Mouse (Mus musculus) left cerebral cortex, postnatal 4 days (tissue): ENCODE measurements at regions not wholly inside any gene's neighbourhood (a gene's known extent, or its start where the extent isn't known, plus 50 kb on each side); places are given as distances from the start of the nearest gene placed in this dataset.
"Not testable (repeated sequence)": the region's sequence is repeated elsewhere in the genome, so short reads cannot be mapped to it uniquely, and the experiment has no call there.

Experiments used
- DNase-seq: peaks from one replicate; pipeline ENCODE4 v3.0.0-alpha.2; 2022
- intact Hi-C: fragments of 180-260 bp; cut with DNase I; formaldehyde crosslinking; loops from one replicate; pipeline ENCODE4 v1.15.1; 2025

DNA sequence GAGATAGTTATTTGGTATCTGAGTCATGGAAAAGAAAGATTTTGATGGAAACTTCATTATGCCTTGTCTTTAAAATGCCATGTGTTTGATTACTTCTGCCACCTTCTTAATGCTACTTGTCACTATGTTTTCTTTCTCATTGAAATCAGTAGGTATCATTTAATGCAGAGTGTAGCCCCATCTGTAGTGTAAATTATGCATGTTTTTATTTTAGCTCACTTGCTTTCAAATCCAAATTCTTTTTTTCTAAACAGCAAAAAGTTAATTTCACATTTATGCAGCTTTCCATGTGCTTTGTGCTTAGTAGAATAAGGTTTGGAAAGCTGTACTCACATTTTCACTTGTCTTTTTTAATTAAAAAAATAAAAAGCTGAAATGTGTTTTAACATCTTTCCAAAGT is 748.0 kb upstream of the Epha7 start:
- DNase-seq, result no peak
- intact Hi-C loops, result no loop called here

DNA sequence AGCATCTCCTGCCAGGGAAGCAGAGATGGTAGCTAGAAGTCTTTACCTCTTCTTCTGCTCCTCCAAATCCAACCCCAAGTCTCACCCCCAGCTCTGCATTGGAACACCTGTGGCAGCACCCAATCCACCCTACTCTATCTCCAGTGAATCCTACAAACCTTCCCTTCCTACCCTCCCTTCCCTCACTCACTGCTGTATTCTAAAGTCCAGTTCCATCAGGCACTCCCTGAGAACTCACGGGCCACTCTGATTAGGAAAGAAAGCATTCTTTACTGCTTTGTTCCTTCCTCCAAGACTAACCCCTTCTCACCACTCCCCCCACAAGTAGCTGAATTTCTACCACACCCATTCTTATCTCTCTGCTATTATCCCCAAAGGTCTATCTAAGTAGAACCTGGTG is 747.1 kb upstream of the Epha7 start:
- intact Hi-C loops, result no loop called here
- DNase-seq, result no peak

DNA sequence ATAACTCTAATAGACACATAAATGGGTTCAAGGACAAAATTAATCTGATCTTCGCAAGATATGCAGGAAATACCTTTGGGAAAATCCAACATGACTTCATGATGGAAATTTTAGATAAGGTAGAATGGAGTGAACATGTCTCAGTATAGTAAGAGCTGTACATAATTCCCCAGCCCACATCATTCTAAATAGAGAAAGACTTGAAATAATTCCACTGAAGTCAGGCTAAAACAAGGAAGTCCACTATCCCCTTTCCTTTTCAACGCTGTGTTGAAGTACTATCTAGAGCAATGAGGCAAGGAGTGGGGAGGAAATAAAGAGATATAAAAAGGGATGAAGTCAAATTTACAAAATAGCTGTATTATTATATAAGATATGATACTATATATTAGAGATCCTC is 733.9 kb upstream of the Epha7 start:
- intact Hi-C loops, result no loop called here

DNA sequence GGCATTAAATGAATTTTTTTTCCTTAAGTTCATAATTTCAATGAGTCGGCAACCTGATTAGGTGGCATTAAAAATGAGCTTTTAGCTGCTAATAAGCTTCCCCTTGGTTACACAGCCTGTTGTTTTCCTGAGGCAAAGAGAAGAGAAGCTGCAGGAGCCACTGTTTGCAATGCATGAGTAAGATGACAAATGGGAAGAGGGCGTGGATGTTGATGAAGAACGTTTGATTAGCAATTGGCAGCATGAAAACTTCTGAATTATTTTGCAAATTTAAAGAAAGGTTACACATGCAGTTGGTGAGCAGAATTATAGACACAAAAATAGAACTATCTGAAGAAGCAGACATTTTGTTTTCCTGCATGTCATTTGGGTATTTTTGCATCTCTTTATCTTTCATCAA is 720.1 kb upstream of the Epha7 start:
- intact Hi-C loops, result no loop called here
- no peak for DNase-seq

More for the DNA sequence above, 733.9 kb upstream of the Epha7 start:
- no peak for DNase-seq

DNA sequence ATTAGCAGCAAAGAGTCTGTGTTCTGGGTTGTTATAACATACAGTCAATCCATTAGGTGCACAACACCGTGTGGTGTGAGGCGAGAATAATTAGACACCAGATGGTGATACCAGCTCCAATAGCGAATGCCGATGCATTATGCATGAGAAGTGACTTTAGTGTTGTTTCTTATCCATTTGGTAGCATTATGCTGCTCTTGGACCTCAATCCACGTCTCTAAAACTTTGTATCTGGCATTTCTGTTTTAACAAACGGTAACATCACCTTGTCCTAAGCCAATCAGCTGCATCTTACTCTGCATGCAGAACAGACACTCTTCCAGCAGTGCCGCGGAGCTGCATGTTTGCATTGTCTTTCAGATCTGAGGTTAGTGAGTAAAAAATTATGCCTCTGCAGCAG is 669.8 kb upstream of the Epha7 start:
- intact Hi-C loops, result no loop called here
- DNase-seq, result peak; percentile 0

DNA sequence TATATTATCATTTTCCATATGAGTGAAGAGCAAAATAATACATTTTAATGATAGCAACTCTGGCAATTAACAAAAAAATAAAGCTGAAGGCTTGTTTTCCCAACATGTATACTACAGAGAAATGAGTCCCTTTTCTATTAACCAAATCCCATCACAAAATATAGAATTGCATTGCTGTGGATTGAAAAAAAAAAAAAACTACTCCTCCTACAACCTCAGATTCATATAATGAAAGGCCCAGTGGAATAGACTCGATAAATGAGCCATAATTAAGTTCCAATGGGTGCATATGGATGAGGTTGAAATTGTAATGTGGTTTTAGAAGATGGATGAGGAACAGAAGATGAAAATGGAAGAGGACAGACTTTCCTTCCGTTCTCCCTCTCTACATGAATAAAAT is 657.8 kb upstream of the Epha7 start:
- no peak for DNase-seq
- intact Hi-C loops, result no loop called here

DNA sequence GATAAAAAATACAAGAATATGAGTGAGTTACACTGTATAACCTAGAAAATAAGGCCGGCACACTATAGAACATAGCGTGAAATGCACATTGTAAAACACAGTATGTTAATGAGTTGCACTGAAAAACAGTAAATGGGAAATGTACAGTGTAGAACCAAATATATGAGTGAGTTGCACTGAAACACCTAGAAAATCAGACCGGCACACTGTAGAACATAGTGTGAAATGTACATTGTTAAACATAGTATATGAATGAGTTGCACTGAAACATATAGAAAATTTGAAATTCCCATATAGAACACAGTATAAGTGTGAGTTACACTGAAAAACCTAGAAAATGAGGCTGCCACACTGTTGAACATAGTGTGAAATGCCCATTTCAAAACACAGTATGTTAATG is 636.2 kb upstream of the Epha7 start:
- DNase-seq, result peak; percentile 2
- intact Hi-C loops, result no loop called here

DNA sequence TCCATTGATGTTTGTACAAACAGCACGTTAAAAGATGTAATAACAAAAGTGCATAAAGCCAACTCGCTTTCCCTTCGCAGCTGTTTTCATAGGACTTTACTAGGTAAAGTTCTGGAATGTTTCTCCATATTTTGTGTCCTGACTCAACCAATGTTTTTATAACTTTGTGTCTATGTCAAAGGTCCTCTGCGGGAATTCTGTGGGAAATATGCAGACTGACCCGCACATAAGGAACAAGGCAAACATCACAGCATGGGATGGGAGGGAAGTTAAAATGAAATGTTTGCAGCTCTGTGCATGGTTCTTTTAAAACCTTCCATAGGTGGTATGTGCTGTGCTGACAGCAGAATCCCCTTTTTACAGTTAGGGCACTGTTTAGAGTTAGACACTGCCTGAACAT is 622.1 kb upstream of the Epha7 start:
- intact Hi-C loops, result no loop called here
- no peak for DNase-seq

DNA sequence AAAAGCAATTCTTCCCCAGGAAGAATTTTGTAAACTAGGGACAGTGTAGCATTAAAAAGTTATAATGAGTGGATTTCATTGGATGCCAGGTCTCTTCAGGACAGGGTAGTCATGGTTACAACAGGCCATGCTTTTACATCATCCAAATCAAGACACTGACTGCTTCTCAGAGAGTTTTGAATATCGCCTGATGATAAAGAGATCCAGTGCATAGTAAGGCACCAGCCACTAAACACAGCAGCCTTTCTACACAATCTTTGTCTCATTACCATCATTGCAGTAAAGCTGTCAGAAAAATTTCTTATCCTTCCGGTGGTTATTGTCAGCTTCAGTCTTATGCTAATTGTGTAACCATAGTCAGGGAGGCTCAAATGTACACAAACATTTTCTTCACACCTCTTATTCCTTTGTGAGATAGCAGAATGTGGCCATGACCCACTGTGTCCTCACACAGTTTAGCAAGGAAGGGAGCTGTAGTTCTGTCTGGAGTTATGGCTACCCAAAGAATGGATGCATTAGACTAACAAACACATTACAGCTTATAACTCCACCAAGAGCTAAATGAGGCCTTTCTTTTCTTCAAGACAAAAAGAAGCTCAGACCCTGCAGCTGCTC is 585.2 kb upstream of the Epha7 start:
- intact Hi-C loops, result no loop called here
- no peak for DNase-seq

DNA sequence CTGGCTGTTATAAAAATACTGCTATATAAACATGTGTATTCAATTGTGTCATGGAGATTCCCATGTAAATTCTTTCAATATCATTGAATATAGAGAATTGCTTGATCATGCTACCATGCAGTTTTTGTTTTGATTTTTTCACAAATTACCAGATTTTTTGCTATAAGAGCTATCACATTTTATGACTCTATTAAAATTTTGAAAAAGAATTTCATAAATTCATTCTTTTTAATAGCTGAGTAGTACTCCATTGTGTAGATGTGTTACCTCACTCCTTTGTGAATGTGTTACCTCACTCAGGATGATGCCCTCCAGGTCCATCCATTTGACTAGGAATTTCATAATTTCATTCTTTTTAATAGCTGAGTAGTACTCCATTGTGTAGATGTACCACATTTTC is 577.4 kb upstream of the Epha7 start:
- intact Hi-C loops, DNase-seq: not testable (repeated sequence)

DNA sequence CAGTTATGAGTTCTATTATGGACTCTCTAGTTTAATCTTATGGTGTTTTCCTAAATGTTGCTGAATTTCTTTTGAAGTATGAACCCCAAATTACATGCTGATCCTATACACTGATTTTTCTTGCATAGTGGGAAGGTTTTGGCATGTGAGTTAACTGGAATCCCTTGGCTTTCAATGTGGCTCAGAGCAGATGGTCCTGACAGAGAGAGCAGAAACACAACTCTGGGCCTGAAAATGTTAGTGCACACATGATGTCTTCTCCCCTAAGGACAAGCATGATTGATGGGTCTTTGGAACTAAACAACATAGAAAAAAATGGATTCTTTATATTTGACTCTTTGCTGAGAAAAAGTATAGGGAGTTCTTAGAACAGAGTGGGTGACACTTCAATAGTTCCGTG is 570.7 kb upstream of the Epha7 start:
- no peak for DNase-seq
- intact Hi-C loops, result no loop called here
